Mouse (Mus musculus) stomach, postnatal 0 days (tissue): ENCODE data around the gene Mgat5. TPM values are rescaled to one million over a fixed set of nuclear protein-coding genes. Genes with fewer than 3 reads are reported as not detected.
A peak's percentile ranks its signal among the peaks of the same experiment; 100 is the strongest.

Source experiments
- ATAC-seq: fragments of 200-750 bp; cut with Nextera tagmentation; 2 replicates; pipeline ENCODE4 v1.8.0; 2017; ENCODE audit not compliant: low FRiP score, low TSS enrichment
- DNase-seq: peaks from one replicate; pipeline ENCODE4 v3.0.0-alpha.2; 2016; ENCODE audit warnings: low spot score
- H3K27ac ChIP-seq: fragments of 300-500 bp; sonication (generic); replicated peaks from 2 replicates; pipeline ENCODE4 v1.5.1; 2014; ENCODE audit warnings: mild to moderate bottlenecking, control low read depth
- H3K27me3 ChIP-seq: fragments of 300-500 bp; sonication (generic); 2 replicates; pipeline ENCODE4 v1.6.1; 2014; ENCODE audit warnings: low read length; ENCODE audit not compliant: control insufficient read depth, insufficient read depth
- H3K36me3 ChIP-seq: fragments of 300-500 bp; sonication (generic); 2 replicates; pipeline ENCODE4 v1.6.1; 2014; ENCODE audit warnings: low read length, mixed read lengths; ENCODE audit not compliant: control insufficient read depth, insufficient read depth
- H3K4me1 ChIP-seq: fragments of 300-500 bp; sonication (generic); replicated peaks from 2 replicates; pipeline ENCODE4 v1.6.1; 2014; ENCODE audit warnings: antibody characterized with exemption; ENCODE audit not compliant: control insufficient read depth, insufficient read depth
- H3K4me2 ChIP-seq: fragments of 300-500 bp; sonication (generic); replicated peaks from 2 replicates; pipeline ENCODE4 v1.6.1; 2014; ENCODE audit warnings: low read depth, mild to moderate bottlenecking, control low read depth, moderate library complexity
- H3K4me3 ChIP-seq: fragments of 300-500 bp; sonication (generic); 2 replicates; pipeline ENCODE4 v1.5.1; 2014; ENCODE audit warnings: low read depth, low read length, control low read depth
- H3K9ac ChIP-seq: fragments of 300-500 bp; sonication (generic); 2 replicates; pipeline ENCODE4 v1.6.1; 2014; ENCODE audit warnings: mild to moderate bottlenecking, low read length, control low read depth, mixed read lengths
- H3K9me3 ChIP-seq: fragments of 300-500 bp; sonication (generic); 2 replicates; pipeline ENCODE4 v1.6.1; 2016; ENCODE audit warnings: low read length; ENCODE audit not compliant: control insufficient read depth
- CTCF ChIP-seq: IDR thresholded peaks from 2 replicates; pipeline ENCODE4 v1.5.1; 2016; ENCODE audit warnings: antibody characterized with exemption, low read depth, mild to moderate bottlenecking, moderate library complexity
- EP300 ChIP-seq: optimal IDR thresholded peaks from 2 replicates; pipeline ENCODE3; 2016; ENCODE audit warnings: antibody characterized with exemption
- WGBS: fragments of 180-500 bp; shearing (Covaris S2); extraction: QIAGEN DNeasy Blood & Tissue Kit; methylation state at CpG from one replicate; pipeline ENCODE4 v1.1.7; 2014; 5-methylcytosine and 5-hydroxymethylcytosine counted together
- polyA plus RNA-seq: library from polyadenylated mRNA; unstranded; fragments of >200 nt; fragmentation: Nextera tagmentation; extraction: Ambion mirVana; gene quantifications from 2 replicates; pipeline ENCODE4 v1.2.1, GENCODE M21; 2015

The Mgat5 gene
- polyA plus RNA-seq, 1 experiment from 2014 or later: 2.0 TPM

- H3K9me3 ChIP-seq: no peaks in the 10 kb centered on the region
- H3K4me2 ChIP-seq: no peak overlapping the region
- H3K4me1 ChIP-seq: no peaks in the 10 kb centered on the region
- no peak overlapping the region for H3K27ac ChIP-seq
- no peak overlapping the region for H3K9ac ChIP-seq
- no peak for TF ChIP-seq CTCF
- TF ChIP-seq EP300: no peak
- H3K4me3 ChIP-seq: no peak overlapping the region
- H3K36me3 ChIP-seq: 0 out of 2 replicates have a peak, but pooled peaks cover 3% of the 10 kb centered on the region
- ATAC-seq (no peak), DNase-seq (no peak)
- 84% methylated on average over 6 of the region's 6 CpGs for WGBS
- no peaks in the 10 kb centered on the region for H3K27me3 ChIP-seq
Observed at GRCm38 (mm10) chr1:127319768-127320167, 115.0 kb downstream of the Mgat5 start.

GRCm38 (mm10) chr1:127320956-127321355, 116.1 kb downstream of the Mgat5 start:
- H3K27me3 ChIP-seq: no peaks in the 10 kb centered on the region
- DNase-seq: no peak
- no peaks in the 10 kb centered on the region for H3K9me3 ChIP-seq
- no peak overlapping the region for H3K9ac ChIP-seq
- no peak for ATAC-seq
- WGBS: 78% methylated on average over 10 of the region's 10 CpGs
- no peak overlapping the region for H3K4me3 ChIP-seq
- no peaks in the 10 kb centered on the region for H3K4me1 ChIP-seq
- no peak overlapping the region for H3K4me2 ChIP-seq
- 0 out of 2 replicates have a peak, but pooled peaks cover 3% of the 10 kb centered on the region for H3K36me3 ChIP-seq
- H3K27ac ChIP-seq: no peak overlapping the region
- no peak for TF ChIP-seq EP300
- no peak for TF ChIP-seq CTCF

GRCm38 (mm10) chr1:127321638-127322037, 116.8 kb downstream of the Mgat5 start:
- Histone ChIP-seq H3K9ac (no peak overlapping the region), H3K4me1 (no peaks in the 10 kb centered on the region), H3K4me2 (no peak overlapping the region), H3K4me3 (no peak overlapping the region), H3K27me3 (no peaks in the 10 kb centered on the region), H3K36me3 (0 out of 2 replicates have a peak, but pooled peaks cover 3% of the 10 kb centered on the region), H3K27ac (no peak overlapping the region), H3K9me3 (no peaks in the 10 kb centered on the region)
- no peak for TF ChIP-seq CTCF
- no peak for TF ChIP-seq EP300
- DNase-seq: peak; percentile 27
- no peak for ATAC-seq
- WGBS: 37% methylated on average over 3 of the region's 3 CpGs

- Histone ChIP-seq H3K4me2 (no peak overlapping the region), H3K9me3 (no peaks in the 10 kb centered on the region), H3K27me3 (no peaks in the 10 kb centered on the region), H3K27ac (no peak overlapping the region), H3K4me1 (no peaks in the 10 kb centered on the region), H3K9ac (no peak overlapping the region), H3K4me3 (no peak overlapping the region), H3K36me3 (0 out of 2 replicates have a peak, but pooled peaks cover 3% of the 10 kb centered on the region)
- ATAC-seq: no peak
- 74% methylated on average over 5 of the region's 5 CpGs for WGBS
- TF ChIP-seq EP300 (no peak), CTCF (no peak)
- DNase-seq: no peak
Observed at GRCm38 (mm10) chr1:127322169-127322805, 117.5 kb downstream of the Mgat5 start.

GRCm38 (mm10) chr1:127325601-127326198, 120.9 kb downstream of the Mgat5 start:
- TF ChIP-seq CTCF (no peak), EP300 (no peak)
- H3K4me1 ChIP-seq: no peaks in the 10 kb centered on the region
- no peak overlapping the region for H3K9ac ChIP-seq
- no peaks in the 10 kb centered on the region for H3K36me3 ChIP-seq
- no peak for ATAC-seq
- H3K4me3 ChIP-seq: no peak overlapping the region
- no peak overlapping the region for H3K4me2 ChIP-seq
- H3K27me3 ChIP-seq: no peaks in the 10 kb centered on the region
- H3K27ac ChIP-seq: no peak overlapping the region
- H3K9me3 ChIP-seq: no peaks in the 10 kb centered on the region
- 78% methylated on average over 8 of the region's 8 CpGs for WGBS
- DNase-seq: no peak

- Histone ChIP-seq H3K4me3 (no peak overlapping the region), H3K4me2 (no peak overlapping the region), H3K9ac (no peak overlapping the region), H3K27me3 (no peaks in the 10 kb centered on the region), H3K4me1 (no peaks in the 10 kb centered on the region), H3K9me3 (no peaks in the 10 kb centered on the region), H3K27ac (no peak overlapping the region), H3K36me3 (no peaks in the 10 kb centered on the region)
- ATAC-seq (no peak), DNase-seq (no peak)
- WGBS: 81% methylated on average over 6 of the region's 6 CpGs
- TF ChIP-seq EP300 (no peak), CTCF (no peak)
Observed at GRCm38 (mm10) chr1:127327773-127328172, 123.0 kb downstream of the Mgat5 start.
